Mouse (Mus musculus) liver, adult (tissue): ENCODE measurements around the gene Art4.

Source experiments
- GATA4 ChIP-seq: IDR thresholded peaks from 2 replicates; pipeline ENCODE4 v1.6.1; 2014; ENCODE audit warnings: mild to moderate bottlenecking, low read length; ENCODE audit not compliant: insufficient replicate concordance

The Art4 gene

GRCm38 (mm10) chr6:136857186-136857872, at the start of gene Art4:
Gene Art4, minus strand, starts transcription at chr6:136857733.
- TF ChIP-seq GATA4 = no peak

GRCm38 (mm10) chr6:136906937-136907293, 49.4 kb upstream of the Art4 start:
- TF ChIP-seq GATA4 = no peak

- no peak for TF ChIP-seq GATA4
Measured at GRCm38 (mm10) chr6:136906283-136906936, 48.9 kb upstream of the Art4 start.

GRCm38 (mm10) chr6:136903885-136904470, 46.4 kb upstream of the Art4 start:
- TF ChIP-seq GATA4 = no peak

- TF ChIP-seq GATA4 = no peak
Measured at GRCm38 (mm10) chr6:136902527-136902926, 45.0 kb upstream of the Art4 start.

GRCm38 (mm10) chr6:136901010-136901409, 43.5 kb upstream of the Art4 start:
- no peak for TF ChIP-seq GATA4

- no peak for TF ChIP-seq GATA4
Measured at GRCm38 (mm10) chr6:136900369-136901009, 43.0 kb upstream of the Art4 start.

GRCm38 (mm10) chr6:136898954-136899353, 41.4 kb upstream of the Art4 start:
- no peak for TF ChIP-seq GATA4

- TF ChIP-seq GATA4 = no peak
Measured at GRCm38 (mm10) chr6:136898222-136898621, 40.7 kb upstream of the Art4 start.

GRCm38 (mm10) chr6:136897789-136898188, 40.3 kb upstream of the Art4 start:
- TF ChIP-seq GATA4 = no peak

- TF ChIP-seq GATA4 = no peak
Measured at GRCm38 (mm10) chr6:136894532-136895339, 37.2 kb upstream of the Art4 start.

GRCm38 (mm10) chr6:136892002-136892401, 34.5 kb upstream of the Art4 start:
- no peak for TF ChIP-seq GATA4

- no peak for TF ChIP-seq GATA4
Measured at GRCm38 (mm10) chr6:136889554-136889953, 32.0 kb upstream of the Art4 start.

- TF ChIP-seq GATA4 = no peak
Measured at GRCm38 (mm10) chr6:136889067-136889466, 31.5 kb upstream of the Art4 start.

- no peak for TF ChIP-seq GATA4
Measured at GRCm38 (mm10) chr6:136887854-136888253, 30.3 kb upstream of the Art4 start.

- TF ChIP-seq GATA4 = no peak
Measured at GRCm38 (mm10) chr6:136883961-136884360, 26.4 kb upstream of the Art4 start.

- TF ChIP-seq GATA4 = no peak
Measured at GRCm38 (mm10) chr6:136883431-136883915, 25.9 kb upstream of the Art4 start.
